Mouse (Mus musculus) embryo, embryonic 11 days (tissue): ENCODE measurements around the gene Xrcc6.
A peak's percentile ranks its signal among the peaks of the same experiment; 100 is the strongest.
"Not testable (repeated sequence)": the region's sequence is repeated elsewhere in the genome, so short reads cannot be mapped to it uniquely, and the experiment has no call there.

Experiments used
- DNase-seq: peaks from one replicate; pipeline ENCODE4 v3.0.0-alpha.2; 2015

Gene Xrcc6

GRCm38 (mm10) chr15:81966062-81966829 is 21.4 kb upstream of the Xrcc6 start:
- no peak for DNase-seq

GRCm38 (mm10) chr15:81967821-81968220 is 19.8 kb upstream of the Xrcc6 start:
- DNase-seq, result no peak

- DNase-seq, result no peak
Observed at GRCm38 (mm10) chr15:81968447-81968846, 19.2 kb upstream of the Xrcc6 start.

GRCm38 (mm10) chr15:81969173-81969572 is 18.5 kb upstream of the Xrcc6 start:
- peak; percentile 26 for DNase-seq

GRCm38 (mm10) chr15:81969635-81970034 is 18.0 kb upstream of the Xrcc6 start:
- not testable (repeated sequence) for DNase-seq

GRCm38 (mm10) chr15:81970498-81970897 is 17.1 kb upstream of the Xrcc6 start:
- not testable (repeated sequence) for DNase-seq

GRCm38 (mm10) chr15:81975156-81975555 is 12.5 kb upstream of the Xrcc6 start:
- not testable (repeated sequence) for DNase-seq

- no peak for DNase-seq
Observed at GRCm38 (mm10) chr15:81980321-81980720, 7.3 kb upstream of the Xrcc6 start, which contains the start of gene 1700029P11Rik. Gene 1700029P11Rik, plus strand, starts transcription at chr15:81980540.

GRCm38 (mm10) chr15:81982173-81982572 is 5.5 kb upstream of the Xrcc6 start:
- DNase-seq, result no peak

GRCm38 (mm10) chr15:81985267-81986161 is 2.1 kb upstream of the Xrcc6 start:
- DNase-seq, result peak; percentile 30

GRCm38 (mm10) chr15:81989371-81990062 is 1.9 kb downstream of the Xrcc6 start:
- DNase-seq, result peak; percentile 92

- no peak for DNase-seq
Observed at GRCm38 (mm10) chr15:81990549-81990948, 2.9 kb downstream of the Xrcc6 start.

GRCm38 (mm10) chr15:81993992-81994391 is 6.4 kb downstream of the Xrcc6 start:
- DNase-seq, result no peak

GRCm38 (mm10) chr15:82004257-82004656 is 16.6 kb downstream of the Xrcc6 start:
- DNase-seq, result no peak

- DNase-seq, result no peak
Observed at GRCm38 (mm10) chr15:82011947-82012346, 24.3 kb downstream of the Xrcc6 start.

GRCm38 (mm10) chr15:82014745-82015391 is 27.2 kb downstream of the Xrcc6 start:
- DNase-seq, result no peak

GRCm38 (mm10) chr15:82015392-82016100 is 27.9 kb downstream of the Xrcc6 start:
- DNase-seq, result peak; percentile 56

GRCm38 (mm10) chr15:82016101-82016808 is 28.6 kb downstream of the Xrcc6 start:
- DNase-seq, result peak; percentile 99

GRCm38 (mm10) chr15:82016830-82017229 is 29.2 kb downstream of the Xrcc6 start:
- DNase-seq, result no peak

GRCm38 (mm10) chr15:82017461-82017860 is 29.8 kb downstream of the Xrcc6 start:
- no peak for DNase-seq

GRCm38 (mm10) chr15:82019288-82019687 is 31.7 kb downstream of the Xrcc6 start:
- DNase-seq, result no peak
